Mouse (Mus musculus) embryo, embryonic 10 days (tissue): Measurements from ENCODE around the gene Gm37240.

Source experiments
- DNase-seq: peaks from one replicate; pipeline ENCODE4 v3.0.0-alpha.2; 2015; ENCODE audit warnings: low spot score

Gene Gm37240

DNA sequence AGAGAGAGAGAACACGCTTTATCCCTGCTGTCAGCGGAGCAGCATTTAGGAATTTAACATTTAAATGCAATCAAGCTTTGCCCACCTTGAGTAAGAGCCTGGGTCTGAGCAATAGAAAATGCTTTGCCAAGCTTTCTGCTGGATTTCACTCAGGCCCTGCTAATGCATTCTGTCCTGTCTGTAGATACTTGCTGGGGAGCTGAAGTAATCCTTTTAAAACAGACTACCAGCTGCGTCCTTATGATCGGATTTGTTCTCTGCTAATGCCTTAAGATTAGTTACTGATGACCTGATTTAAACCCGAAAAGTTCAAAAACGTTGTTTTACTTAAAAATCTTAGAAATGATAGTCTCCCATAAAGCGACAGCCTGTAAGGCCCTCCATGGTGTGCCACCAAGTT, 206.2 kb downstream of the Gm37240 start:
- no peak for DNase-seq

DNA sequence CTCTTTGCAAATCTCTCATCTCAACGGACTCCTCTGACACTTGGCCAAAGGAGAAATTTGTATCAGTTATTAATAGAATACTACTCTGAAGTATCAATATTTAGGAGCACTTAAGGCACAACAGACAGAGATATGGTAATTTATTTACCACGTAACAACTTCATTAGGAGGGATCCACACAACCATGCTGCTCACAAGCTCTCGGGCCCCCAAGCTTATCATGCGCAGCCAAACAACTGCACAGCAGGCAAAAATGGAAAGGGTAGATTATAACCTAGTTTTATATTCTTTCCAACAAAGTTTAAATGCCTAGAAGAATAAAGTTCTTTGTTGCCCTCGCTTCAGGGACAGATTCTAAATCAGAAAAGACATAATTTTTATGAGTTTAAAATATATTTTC, 207.4 kb downstream of the Gm37240 start:
- no peak for DNase-seq

DNA sequence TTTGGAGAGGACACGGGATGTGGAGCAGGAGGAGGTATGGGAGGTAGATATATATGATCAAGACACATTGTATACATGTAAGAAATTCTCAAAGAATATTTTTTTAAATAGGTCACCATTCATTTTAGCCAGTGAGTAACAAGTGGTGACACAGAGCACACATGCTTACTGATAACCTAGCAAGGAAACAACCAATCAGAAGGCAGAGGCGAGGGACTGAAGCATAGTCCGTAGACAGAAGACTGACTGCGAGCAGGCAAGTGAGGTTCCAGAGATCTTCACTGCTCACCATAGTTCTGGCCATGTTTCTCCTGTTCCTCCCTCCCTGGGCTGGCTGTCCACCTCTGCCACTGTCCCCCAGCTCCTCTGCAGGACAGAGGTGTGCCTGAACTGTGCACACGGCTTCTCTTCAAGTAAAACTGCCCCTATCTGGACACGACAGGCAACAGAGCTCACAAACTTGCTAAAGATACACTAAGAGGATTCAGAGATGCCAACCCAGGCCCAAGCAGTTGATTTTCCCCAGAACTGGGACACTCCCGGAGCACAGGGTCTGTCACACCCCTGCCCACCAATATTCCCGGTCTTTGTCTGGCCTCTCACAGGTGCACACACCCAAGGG, 207.9 kb downstream of the Gm37240 start:
- no peak for DNase-seq

DNA sequence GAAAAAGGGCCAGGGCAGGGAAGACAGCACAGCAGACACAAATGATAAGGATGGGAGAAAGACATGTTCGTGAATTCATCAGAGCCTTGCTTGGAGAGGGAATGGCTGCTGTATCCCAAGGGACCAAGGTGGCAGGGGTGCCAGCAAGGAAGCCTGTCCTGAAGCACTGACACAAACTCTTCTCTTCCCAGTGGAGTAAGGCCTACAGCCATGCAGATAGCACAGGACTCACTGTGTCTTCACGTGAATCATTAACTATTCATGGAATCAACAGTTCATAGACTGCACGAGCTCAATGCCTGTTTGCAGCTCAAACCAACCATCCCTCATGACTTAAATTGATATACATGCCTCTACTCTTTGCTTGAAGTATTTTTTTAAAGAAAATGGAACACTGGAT, 209.4 kb downstream of the Gm37240 start:
- no peak for DNase-seq

DNA sequence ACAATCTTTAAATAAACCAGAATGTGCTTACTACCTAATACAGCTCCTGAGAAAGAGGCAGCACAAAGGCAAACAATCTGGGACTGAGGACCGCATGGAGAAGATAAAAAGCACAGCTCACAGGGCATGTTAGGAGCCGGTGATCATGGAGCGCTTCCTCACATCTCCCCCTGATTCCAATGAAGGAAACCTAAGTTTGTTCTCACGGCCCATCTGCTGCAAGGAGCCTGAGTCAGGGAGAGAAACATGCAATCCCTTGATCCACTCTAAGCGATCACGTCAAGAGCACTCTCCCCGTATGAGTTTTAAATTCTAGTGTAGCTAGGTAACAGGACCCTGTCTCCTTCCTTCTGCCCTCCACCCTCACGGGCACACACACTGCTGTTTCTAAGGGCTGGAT, 210.2 kb downstream of the Gm37240 start:
- DNase-seq = no peak

DNA sequence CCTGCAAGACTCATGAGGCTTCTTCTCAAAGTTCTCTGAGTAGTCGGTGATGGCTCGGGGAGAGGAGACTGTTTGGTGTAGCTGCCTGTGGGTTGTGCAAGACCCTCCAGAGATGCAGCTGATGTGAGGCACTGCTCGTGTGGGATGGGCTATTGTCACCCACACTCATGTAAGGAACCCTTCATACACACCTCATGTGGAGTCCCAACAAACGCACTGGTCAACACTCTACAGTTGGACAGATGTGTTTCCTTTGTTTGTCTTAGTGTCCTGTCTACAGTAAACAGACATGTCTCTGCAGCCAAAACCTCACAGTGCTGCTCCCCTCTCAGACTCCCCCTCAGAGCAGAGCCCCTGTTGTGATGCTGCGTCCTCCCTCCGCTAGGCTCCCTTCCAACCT, 217.5 kb downstream of the Gm37240 start:
- no peak for DNase-seq

DNA sequence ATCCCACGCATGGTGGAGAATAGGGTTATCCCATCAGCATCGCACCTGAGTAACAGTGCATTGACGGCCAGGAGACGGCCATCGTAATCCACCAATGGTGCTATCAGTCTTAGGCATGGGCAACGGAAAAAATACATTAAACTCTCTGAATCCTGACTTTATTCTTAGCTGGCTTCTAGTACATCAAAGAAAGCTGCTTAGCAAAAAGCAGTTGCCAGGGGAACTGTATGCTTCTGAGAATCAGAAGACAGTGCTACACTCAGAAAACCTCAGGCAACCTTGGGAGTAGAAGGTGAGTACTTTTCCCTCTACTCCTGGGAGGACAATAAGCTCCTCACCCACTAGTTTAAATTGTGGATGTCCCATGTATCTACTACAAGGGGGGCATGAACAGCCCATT, 219.6 kb downstream of the Gm37240 start:
- DNase-seq = no peak

DNA sequence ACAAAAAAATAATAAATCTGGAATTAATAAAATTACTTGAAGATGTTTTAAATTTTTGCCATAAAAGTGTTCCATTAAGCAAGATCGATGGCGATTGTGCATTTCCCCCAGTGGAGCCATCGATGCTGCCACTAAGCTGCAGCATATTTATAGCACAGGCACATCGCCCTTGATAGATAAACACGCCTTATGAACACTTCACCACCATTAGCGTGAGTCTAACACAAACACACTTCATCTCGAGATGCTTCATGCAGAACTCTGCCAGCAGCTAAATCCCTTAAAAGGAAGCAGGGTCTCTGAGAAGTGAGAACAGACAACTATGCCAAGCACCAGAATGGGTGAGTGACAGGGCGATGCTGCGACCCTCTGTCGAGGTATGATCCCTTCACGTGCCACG, 220.6 kb downstream of the Gm37240 start:
- DNase-seq = no peak

DNA sequence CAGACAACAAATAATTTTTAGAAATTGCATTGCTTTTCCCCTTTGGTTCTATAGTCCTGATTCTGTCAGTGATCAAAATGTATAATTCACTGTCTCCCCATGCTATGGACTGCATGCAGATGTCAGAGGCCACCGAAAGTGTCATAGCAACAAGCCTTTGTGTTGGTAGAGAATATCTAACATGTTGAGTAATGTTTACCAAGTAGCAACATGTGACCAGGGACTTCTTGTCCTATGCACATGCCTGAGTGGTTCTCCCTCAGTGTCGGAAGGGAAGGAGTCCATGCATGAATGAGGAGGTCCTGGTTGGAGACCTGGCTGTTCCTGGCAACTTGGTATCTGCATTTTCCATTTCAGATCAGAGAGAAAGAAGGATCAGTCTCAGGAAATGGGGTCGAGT, 221.2 kb downstream of the Gm37240 start:
- DNase-seq = no peak

DNA sequence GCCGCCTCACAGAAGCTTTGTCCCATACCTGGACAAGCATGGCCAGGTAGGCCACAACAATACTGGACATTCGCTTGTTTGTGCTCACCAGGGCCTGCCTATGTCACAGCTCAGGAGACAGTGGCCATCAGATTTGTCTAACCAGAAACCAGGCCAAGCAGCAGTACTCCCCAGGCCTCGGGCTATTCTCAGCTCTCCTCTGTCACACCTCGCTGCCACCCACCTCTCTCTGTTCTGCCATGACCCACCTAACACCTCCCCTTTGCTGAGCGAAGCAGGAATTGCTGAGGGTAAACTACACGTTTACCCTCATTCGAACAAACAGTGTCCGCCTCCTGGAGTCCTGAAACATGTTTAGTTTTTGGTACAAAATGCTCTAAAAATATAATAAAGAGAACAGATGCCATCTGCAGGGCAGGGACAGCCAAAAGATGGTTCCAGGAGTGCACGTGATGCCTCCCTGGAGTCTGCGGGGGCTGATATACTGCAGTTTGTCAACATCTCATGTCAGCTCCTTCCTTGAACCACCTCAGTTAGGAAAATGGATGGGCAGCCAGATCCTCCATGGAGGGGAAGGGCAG, 222.6 kb downstream of the Gm37240 start:
- no peak for DNase-seq

DNA sequence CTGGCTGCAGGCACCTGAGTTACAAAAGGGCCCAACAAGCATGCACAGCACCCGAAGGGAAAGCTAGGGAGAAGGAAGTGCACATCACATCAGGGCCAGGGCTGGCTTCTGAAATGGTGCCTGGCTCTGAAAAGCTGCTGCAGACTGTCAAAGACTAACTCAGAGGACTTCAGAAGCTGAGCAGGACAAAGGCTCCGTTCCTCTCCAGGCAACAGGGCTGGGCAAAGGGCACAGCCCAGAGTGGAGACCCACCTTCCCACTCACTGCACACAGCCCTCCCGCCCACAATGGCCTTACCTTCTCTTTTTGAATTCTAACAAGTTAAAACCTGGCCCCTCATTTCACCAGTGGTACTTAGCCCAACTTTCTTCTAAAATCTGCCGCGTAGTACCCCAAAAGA, 223.5 kb downstream of the Gm37240 start:
- DNase-seq = no peak

DNA sequence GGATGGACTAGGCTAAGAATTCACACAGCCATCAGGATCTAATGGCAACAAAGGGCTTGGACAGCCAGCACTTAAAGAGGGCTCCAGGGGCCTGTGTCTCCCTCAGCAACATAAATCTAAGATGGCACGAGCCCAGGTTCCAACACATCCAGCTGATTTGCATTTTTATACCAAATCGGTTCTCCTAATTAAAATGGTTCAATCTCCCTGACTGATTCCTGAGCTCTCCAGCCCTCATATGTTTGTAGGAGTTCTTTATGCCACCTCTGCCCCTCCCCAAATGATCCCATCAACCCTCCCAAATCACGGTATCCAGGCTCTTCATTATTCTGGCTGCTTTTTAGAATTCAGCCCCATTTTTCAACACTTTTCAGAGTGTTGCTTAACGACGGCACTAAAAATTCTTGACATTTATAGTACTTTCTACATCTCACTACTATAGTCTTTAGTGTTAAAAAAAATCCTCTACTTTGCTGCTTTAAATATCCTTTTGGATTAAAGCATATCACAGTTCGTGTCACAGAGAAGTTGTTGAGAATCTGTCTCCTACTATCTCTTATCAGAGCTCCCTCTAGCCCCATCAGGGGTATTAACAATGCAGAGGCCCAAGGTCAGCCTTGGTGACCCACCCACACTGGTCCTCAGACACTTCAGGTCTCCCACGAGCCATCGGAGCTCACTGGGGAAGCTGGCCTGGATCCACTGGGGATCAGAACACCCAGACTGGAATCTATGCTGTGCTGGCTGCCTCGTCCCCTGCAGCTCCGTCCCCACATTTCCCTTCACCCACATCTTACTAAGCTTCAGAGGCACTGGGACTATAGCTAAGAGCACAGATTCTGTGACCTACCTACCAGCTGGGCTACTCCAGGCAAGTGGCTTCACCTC, 225.1 kb downstream of the Gm37240 start:
- no peak for DNase-seq

DNA sequence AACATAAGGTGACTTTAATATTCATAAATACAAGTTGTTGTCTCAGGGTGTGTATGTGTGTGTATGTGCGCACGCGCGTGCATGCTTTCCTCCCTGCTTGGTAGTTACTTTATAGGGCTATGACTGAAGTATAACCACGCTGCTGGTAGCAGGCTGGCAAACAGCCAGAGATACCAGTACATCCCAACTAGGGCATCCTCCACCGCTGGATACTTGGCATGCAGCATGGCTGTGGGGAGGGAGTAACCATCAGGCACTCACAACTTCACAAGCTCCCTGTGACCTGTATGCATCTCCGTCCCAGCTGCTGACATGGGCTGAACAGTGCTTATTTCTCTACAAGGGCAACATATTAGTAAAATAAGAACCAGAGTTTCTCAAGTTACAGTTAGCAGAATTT, 227.6 kb downstream of the Gm37240 start:
- no peak for DNase-seq

DNA sequence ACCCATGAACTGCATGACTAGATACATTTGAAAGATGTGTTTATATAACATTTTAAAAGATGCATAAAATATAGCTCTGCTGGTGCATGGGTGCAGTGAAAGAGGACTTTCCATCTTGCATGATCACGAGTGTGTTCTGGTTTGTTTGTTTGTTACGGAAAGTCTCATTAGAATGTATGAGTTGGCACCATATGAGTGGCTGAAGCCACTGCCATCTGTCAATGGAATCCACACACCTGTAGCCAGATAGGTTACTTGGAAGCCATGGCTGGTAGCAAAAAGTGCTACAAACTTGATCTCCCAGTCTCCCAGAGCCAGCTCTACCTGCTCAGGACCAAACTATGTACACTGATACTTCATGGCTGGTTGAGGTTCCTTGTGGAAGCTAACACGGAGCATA, 231.8 kb downstream of the Gm37240 start:
- no peak for DNase-seq

DNA sequence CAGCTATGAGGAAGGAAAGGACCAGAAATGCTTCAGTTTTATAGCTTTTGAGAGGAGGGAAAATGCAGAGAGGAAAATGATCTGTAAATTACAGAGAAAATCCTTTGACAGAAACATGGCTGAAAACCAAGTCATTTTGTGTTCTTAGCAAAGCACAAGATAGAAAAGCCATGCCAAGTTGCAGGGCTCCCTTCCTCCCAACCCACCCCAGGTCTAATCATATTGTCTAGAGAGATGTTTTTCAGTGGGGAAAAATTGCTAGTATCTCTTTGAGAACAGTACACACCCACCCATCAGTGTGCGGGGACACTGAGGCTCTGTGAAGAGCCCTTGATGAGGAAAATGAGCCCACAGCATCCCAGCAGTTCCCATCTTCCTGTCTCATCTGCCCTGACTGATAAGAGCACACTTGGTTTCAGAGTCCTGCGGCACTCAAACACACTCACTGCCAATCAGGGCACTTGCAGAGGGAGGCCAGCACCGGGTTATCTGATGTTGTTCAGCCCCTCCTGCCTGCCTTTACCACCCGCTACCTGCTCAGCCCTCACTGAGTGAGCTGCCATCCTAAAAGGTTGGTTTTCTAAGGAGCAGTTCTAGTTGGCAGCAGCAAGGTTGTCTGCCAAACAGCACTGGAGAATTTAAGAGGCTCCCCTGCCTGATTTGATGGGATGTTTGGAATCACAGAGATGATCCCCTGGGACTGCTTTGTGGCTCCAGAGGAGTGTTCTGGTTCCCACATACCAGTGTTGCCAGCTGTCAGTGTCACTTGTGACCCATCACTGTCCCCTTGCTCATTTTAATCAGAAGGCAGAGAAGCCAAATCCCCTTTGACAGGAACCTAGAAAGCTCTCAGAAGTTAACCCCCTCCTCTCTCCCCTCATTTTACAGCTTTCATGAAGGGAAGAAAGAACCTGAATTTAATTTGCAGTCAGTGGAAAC, 234.3 kb downstream of the Gm37240 start:
- DNase-seq = no peak

DNA sequence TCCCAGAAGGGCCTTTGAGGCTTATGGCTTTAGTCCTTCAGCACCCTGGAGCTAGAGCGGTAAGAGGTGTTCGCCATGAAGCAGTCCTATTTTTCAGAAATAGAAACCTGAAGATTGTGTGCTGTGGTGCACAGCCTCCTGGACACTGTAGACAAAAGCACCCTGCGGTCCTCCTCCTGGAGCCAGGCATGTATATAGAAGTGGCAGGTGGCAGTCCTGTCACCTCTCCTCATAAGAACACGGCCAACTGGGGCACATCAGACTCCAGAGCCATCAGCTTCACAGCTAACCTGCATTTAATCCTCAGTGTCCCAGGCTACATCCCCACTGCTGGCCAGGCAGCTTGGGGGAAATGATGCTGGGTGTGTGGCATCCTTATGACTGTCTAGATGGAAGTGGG, 238.1 kb downstream of the Gm37240 start:
- DNase-seq = no peak

DNA sequence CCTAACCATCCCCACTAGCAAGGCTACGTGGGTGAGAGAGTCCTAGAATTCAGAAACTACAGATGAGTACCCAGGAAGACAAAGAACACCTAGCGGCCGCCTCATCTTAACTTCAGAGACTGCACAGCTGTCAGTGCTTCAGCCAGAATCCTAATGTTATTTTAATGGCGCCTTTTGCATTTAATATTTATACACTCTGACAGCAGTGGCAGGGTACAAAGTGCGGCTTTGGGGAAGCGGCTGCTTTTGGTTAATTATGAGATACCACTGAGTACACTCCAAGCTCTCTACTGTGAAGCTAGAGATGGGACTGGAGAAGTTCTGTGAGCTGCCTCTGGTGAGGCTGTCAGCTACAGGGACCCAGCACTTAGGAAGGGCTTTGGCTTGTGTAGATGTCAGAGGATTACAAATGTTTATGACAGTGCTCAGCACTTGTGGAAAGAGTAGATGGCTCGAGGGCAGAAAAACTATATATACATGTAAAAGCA, 241.8 kb downstream of the Gm37240 start:
- no peak for DNase-seq

DNA sequence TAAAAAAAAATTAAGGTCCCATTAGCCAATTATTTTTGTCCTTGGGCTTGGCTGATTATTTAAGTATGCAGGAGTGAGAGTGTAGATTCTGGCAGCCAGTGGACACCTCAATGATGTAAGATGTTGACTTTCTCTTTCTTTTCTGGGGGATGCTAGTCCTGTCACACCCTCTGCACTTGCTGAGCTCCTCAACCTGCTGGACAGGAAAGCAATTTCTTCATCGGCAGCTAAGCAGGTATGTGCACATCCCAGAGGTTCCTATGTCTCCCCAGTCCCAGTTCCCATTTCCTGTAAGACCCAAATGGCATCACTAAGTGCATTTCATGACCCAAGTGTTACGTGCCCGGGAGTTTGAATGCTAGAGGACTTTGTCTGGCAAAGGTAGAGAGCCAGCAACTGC, 242.5 kb downstream of the Gm37240 start:
- no peak for DNase-seq

DNA sequence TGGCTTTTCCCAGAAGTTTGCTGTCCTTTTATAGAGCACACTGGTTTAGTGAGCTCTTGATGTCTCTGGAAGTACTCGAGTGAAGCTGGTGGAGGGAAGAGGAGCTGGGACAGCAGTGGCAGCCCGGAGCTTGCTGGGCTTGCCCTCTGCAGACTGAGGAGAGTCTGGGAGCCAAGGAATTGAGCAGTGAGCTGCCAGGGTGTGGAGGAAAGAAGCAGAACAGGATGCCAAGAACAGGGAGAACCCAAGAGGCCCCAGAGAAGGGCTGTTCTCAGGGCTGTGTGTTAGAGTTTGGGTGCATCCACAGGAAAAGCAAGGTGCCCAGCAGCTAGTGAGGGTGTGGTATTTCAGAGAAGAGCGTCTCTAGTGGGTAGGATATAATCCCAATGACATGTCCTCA, 245.6 kb downstream of the Gm37240 start:
- DNase-seq = no peak

DNA sequence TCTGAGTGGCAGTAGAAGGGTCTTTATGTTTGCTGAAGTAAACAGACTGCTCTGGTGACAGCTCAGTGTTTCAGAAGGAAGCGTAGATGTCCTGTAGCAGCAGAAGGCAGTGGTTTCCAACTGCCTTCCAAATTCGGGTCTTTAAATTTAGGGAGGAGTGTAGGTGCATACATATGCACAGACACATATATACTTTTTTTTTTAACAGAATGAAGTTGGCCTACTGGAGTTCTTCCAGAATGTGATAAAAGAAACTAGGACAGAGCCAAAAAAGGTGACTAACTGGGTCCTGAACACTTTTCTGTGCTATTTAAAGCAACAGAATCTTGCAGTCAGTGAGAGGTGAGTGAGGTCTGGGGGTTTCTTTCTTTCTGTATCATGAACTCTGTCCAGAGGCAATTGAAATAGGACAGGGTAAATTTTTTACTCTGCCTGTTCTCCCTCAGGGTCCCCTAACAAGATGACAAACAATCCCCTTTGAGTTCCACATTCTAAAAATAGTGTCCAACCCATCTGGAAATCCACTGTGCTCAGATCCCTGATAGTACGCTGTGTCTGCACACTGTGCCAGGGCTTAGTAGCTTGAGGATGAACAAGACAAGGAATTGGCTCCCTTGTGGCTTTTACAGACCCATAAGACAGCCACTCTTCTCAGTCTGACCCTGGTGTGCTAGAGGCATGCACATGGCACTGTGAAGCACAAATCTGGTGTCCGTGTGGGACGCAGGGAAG, 250.4 kb downstream of the Gm37240 start:
- DNase-seq = no peak

DNA sequence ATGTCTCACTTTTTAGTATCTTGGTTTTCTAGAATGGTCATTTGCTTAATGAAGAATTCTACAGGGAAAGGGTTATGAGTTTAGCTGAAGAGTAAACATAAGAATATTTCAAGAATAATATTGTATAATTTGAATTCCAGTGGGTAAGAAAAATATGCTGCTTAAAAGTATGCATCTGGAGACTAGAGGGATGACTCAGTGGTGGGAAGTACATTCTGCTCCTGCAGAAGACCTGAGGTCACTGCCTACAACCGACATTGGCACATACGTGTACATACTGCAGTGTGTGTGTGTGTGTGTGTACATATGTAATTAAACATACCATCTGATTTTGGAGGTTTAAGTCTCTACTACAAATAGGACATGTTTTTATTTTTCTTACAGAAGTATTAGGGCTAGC, 251.7 kb downstream of the Gm37240 start:
- no peak for DNase-seq

DNA sequence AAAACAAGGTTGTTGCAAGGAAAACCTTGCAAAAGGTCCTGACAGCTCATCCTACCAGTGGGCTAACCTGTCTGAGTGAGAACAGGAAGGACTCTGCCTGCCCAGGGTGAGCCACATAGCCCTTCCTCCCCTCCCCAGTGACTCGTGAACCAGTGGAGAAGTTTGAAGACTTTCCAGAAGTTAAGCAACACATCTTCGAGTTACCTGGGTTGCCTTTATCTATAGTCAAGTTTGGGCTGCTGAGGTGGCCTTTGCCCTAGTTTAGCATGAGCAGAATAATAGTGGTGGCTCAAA, 252.2 kb downstream of the Gm37240 start:
- DNase-seq = no peak
